Mouse (Mus musculus): ENCODE measurements around the gene Tppp.
"Not testable (repeated sequence)": the region's sequence is repeated elsewhere in the genome, so short reads cannot be mapped to it uniquely, and the experiment has no call there.

The Tppp gene

DNA sequence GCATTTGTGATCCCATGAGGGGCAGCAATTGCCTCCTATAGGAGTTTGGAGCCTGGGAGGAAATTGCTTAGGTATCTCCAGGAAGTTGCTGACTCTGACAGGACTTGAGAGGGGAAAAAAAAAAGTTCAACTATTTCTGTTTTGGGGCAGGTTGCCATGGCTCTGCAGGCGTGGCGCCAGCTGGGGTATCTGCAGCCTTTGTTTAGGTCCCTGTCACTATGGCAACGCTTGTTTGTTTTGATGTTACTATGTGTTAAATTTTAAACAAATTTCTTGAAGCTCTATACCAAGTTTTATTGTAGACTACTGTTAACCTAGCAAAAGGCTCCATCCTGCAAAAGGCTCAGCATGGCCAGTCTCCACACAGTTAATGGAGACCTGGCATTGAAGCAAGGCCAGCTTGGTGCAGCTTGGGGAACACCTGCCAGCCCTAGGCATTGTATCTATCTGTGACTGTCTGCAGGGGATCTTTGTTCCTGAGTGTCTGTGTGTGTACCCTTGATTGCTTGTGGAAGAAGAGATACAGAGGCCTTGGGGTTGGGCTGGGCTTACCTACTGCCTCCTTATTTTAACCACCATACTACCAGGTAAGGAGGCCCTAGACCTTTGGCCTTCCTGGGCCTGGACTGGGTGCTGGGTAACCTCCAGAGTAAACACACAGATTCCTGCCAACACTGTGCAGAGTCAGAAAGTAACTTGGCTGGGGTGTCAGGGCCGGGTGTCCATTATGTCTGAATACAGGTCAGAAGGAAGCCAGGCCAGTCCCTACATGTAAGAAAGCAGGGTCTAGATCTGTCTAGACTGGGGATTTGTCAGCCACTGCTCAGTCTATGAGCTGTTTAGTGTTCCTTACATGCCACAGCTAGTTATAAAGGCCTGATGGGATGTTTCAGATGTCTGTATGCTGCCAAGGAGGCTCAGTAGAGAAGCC, 16.2 kb downstream of the Tppp start:
- DNase-seq (ENCODE audit: low read depth, low spot score), result peak; percentile 16

DNA sequence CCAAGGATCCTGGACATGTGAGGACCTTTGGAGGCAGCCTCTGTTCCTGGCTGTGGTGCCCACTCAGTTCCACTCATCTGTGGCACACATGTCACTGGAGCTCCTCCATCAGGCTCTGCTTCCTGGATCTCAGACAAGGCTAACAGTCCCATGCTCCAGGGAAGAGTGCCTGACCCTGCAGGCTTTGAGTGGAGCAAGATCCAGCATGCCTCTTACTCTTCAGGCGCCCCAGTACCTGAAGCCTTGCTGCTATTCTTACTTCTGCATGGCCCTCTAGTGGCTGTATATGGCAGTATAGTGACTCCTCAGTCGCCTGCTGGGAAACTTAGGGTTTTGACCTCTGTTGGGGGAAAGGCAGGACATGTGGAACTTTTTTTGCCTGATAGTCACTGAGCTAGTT, 17.0 kb downstream of the Tppp start:
- DNase-seq (ENCODE audit: low read depth, low spot score), result peak; percentile 44

DNA sequence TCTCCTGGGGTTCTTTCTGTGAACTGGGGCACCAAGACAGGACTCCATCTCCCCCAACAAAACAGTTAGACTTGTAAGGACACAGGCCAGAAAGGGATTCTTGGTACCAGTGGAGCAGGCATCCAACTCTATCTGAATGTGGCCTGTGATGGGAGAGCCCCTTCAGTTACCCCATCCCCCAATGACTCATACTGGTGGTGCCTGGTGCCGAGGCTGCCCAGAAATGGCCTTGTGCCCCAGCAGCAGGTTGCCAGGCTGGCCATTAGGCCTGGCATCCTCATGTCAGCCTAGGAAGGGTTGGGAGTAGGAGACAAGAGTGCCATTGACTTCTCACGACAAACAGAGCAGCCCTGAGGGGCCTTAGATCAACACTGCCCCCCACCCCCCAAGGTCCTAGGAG, 18.9 kb downstream of the Tppp start:
- DNase-seq (ENCODE audit: low read depth, low spot score), result no peak

DNA sequence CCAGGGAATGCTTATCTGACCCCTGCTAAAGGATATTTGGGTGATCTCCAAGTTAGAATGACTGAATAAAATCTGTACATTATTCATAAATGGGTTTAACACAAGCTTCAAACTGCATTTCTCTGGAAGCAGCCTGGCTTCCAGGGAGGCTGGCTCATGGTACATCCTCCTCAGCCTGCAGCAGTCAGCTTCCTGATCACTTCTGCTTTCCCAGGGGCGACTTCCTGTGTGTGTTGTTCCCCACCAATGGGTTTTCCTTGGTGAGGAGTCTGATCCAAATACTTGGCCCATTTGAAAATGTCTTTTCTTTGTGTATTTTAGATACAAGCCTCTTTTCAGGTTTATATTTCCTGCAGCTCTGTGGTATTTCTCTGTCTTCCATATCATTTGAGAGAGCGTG, 19.8 kb downstream of the Tppp start:
- DNase-seq (ENCODE audit: low read depth, low spot score), result no peak

DNA sequence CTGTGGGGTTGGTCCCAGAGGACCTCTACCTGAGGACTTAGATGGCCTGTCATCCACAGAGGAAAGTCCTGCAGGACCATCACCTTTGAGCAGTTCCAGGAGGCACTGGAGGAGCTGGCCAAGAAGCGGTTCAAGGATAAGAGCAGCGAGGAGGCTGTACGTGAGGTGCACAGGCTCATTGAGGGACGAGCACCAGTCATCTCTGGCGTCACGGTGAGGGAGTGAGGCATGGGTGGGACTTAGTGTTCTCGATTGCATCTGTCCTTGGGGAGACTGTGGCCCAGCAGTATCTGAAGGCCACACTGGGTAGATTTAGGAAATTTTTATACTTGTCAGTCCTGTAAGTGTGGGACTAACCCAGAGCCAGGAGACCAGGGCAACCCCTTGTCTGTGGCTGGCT, 21.5 kb downstream of the Tppp start:
- no peak for DNase-seq (ENCODE audit: low read depth, low spot score)

GRCm38 (mm10) chr13:74031133-74031532, 21.9 kb downstream of the Tppp start:
- DNase-seq (ENCODE audit: low read depth, low spot score), result no peak

GRCm38 (mm10) chr13:74034756-74035155, 25.5 kb downstream of the Tppp start:
- DNase-seq (ENCODE audit: low read depth, low spot score), result no peak

DNA sequence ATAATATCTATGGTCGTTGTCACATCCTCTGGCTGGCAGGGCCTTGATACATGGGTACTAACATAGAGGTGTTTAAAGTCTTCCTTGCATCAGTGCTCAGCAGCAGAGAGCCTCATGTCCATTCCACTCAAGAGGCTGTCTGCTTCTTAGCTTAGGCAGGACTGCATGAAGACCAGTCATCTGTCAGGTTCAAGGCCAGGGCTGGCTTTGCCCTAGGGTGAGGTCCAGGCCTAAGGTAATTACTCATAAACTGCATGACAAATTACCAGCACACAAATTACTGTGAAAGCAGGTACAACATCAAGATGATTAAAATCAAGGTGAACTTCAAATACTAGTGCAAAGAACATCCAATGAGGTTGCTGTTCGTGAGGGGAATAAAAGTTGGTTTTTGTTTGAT, 26.6 kb downstream of the Tppp start:
- DNase-seq (ENCODE audit: low read depth, low spot score), result no peak

DNA sequence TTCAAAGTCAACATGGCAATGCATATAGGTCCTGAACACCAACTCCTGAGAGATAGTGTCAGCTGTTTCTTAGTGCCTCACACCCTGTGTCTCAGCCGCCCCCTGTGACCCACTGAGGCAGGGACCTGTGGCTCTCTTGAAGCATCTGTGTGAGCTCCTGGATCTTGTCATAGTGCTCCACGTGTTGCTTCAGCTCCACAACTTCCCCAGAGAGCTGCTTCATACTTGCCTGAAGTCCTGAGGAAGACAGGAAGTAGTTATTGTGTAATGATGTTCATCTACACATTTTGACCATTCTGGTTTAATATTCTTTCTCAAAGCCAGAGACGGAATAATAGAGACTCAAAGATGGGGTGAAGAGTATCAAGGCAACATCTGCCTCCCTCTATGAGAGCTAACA, 30.7 kb downstream of the Tppp start:
- no peak for DNase-seq (ENCODE audit: low read depth, low spot score)

GRCm38 (mm10) chr13:74056194-74056593, 47.0 kb downstream of the Tppp start:
- no peak for DNase-seq (ENCODE audit: low read depth, low spot score)

DNA sequence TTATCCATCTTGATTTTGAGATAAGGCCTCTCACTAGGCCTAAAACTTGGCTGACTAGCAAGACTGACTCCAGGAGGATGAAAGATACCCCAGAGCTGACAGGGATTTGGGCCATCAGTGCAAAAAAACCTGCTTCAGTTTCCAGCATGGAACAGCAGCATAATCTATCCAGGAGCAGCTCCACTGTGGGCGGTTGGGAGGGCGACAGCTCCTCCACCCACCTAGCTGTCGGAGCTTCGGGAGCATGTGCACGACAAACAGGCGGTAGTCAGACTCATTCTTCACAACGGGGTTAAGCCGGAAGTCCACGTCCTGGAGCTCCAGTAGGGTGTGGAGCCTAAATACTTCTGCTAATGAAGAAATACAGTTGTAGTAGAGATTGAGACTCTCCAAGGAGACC, 48.9 kb downstream of the Tppp start:
- DNase-seq (ENCODE audit: low read depth, low spot score), result no peak

DNA sequence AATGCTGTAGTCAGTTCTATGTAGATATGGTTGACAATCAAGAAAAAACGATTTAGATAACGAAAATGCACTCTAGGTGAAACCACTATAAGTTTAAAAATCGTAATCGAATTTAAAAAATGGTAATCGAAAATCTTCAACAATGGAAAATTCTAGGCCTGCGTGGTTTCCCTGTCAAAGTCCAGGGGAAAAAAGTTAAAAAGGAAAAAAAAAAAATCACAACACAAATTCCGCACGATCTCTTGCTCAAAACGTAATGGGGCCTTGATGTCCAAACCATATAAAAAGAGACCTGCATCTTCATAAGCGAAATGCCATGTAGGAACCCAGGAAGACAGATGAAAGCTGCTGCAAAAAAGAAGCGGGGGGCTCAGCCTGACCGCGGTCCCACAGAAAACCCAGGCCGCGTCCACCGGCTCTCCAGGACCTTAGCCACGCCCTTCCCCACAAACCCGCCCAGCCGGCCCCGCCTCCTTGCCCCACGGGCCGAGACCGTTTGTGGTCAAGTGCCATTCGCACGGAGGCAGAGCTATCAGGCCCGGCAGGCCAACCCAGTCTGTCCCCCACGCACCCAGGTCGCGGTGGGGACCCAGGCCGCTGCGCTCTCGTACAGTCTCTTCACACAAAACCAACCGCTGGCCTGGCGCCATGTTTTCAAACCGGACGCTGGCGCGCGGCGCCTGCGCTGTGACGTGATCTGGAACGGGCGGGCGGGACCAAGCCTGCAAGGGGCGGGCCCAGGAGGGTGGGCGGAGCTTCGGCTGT, 52.6 kb downstream of the Tppp start, which contains the start of gene Cep72:
TSS of gene Cep72 (minus strand) at position 687 of the 765 bp plus-strand sequence.
- peak; percentile 93 for DNase-seq (ENCODE audit: low read depth, low spot score)

- DNase-seq (ENCODE audit: low read depth, low spot score), result no peak
Observed at GRCm38 (mm10) chr13:74062378-74063128, 53.3 kb downstream of the Tppp start.

DNA sequence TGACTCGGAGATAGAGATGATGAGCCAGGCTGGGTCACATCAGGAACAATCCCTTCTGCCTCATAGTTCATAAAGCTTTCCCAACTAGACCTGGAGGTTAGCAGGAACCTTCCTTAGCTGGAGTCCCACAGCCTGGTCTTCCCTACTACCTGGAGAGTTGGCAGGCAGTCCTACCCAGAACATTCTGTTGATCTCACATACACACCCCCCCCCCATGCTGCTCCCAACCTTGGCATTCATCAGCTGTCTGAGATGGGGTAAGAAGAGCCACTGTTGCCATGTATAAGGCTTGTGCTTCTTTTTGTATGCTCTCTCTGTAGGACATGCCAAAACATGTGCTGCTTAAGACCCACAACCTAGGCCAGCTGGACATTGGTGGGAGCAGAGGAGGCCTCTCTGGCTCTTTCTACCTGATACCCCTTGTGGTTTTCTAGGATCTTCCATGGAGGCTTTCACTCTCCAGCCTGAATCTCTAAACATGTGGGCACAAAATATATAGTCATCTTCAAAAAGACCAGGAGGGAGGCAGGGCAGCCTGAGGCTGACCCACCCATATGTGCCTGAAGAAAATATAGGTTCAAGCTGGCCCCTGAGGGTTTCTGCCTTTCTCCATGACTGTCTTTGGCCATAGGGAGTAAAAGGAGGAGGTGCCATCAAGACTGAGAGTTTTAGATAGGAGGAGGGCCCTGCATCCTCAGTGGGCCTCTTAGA, 54.3 kb downstream of the Tppp start:
- no peak for DNase-seq (ENCODE audit: low read depth, low spot score)

- no peak for DNase-seq (ENCODE audit: low read depth, low spot score)
Observed at GRCm38 (mm10) chr13:74066576-74066975, 57.4 kb downstream of the Tppp start.

DNA sequence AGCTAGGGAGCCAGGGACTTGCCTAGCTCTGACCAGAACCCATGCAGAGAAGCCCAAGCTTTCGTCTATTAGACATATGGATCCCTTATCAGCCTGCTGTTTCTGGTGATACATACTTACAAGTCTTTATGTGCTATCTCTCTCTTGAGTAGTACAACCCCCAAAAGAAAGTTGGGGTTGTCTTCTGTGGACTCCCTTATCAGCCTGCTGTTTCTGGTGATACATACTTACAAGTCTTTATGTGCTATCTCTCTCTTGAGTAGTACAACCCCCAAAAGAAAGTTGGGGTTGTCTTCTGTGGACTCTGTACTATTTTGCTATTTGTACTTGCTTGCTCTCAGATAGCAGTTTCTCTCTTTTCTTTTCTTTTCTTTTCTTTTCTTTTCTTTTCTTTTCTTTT, 62.0 kb downstream of the Tppp start:
- DNase-seq (ENCODE audit: low read depth, low spot score), result not testable (repeated sequence)

DNA sequence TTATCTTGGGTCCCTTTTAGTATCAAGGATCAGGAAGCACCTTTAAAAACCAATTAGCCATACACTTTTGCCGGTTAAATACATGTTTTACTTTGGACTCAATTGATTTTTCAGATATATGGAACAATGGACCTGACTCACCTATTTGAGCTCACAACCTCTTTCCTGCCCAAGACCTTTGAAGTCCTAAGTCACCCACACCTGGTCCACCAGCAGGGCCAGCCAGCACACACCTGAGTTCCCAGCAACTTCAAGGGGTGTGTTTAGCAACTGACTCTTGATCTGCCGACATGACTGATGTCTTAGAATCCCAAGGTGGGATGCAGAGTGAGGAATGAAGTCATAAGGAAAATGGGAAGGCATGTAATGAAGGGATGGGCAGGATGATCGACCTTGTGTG, 62.5 kb downstream of the Tppp start:
- no peak for DNase-seq (ENCODE audit: low read depth, low spot score)

- no peak for DNase-seq (ENCODE audit: low read depth, low spot score)
Observed at GRCm38 (mm10) chr13:74073369-74073768, 64.2 kb downstream of the Tppp start.
